Mouse (Mus musculus) hindbrain, embryonic 10.5 days (tissue): Measurements from ENCODE around the gene Csn1s1. TPM values are rescaled to one million over a fixed set of nuclear protein-coding genes. Genes with fewer than 3 reads are reported as not detected.

Experiments used
- DNase-seq: peaks from one replicate; pipeline ENCODE4 v3.0.0-alpha.2; 2017; ENCODE audit warnings: low spot score
- H3K27ac ChIP-seq: fragments of 300-500 bp; sonication (generic); 2 replicates; pipeline ENCODE4 v1.5.1; 2016; ENCODE audit warnings: mild to moderate bottlenecking, moderate library complexity
- H3K27me3 ChIP-seq: fragments of 300-500 bp; sonication (generic); 2 replicates; pipeline ENCODE4 v1.6.1; 2016; ENCODE audit warnings: mild to moderate bottlenecking; ENCODE audit not compliant: poor library complexity, insufficient read depth, severe bottlenecking
- H3K36me3 ChIP-seq: fragments of 300-500 bp; sonication (generic); 2 replicates; pipeline ENCODE4 v1.6.1; 2016; ENCODE audit warnings: mild to moderate bottlenecking, moderate library complexity
- H3K4me1 ChIP-seq: fragments of 300-500 bp; sonication (generic); replicated peaks from 2 replicates; pipeline ENCODE4 v1.6.1; 2016; ENCODE audit warnings: mild to moderate bottlenecking
- H3K4me3 ChIP-seq: fragments of 300-500 bp; sonication (generic); 2 replicates; pipeline ENCODE4 v1.5.1; 2016; ENCODE audit warnings: mild to moderate bottlenecking, moderate library complexity
- H3K9me3 ChIP-seq: fragments of 300-500 bp; sonication (generic); 2 replicates; pipeline ENCODE4 v1.6.1; 2016; ENCODE audit warnings: mild to moderate bottlenecking, moderate library complexity
- WGBS: fragments of 180-500 bp; shearing (Covaris S2); methylation state at CpG from one replicate; pipeline ENCODE4 v1.1.7; 2016; 5-methylcytosine and 5-hydroxymethylcytosine counted together
- polyA plus RNA-seq: library from polyadenylated mRNA; unstranded; fragments of >200 nt; fragmentation: Nextera tagmentation; extraction: Ambion mirVana; gene quantifications from 2 replicates; pipeline ENCODE4 v1.2.1, GENCODE M21; 2016

The Csn1s1 gene
- polyA plus RNA-seq: not detected in 2 replicates

- Histone ChIP-seq H3K4me3 (no peak within 1 kb of the TSS), H3K27me3 (no peaks in the 10 kb centered on the region), H3K36me3 (no peaks in the 10 kb centered on the region), H3K27ac (no peak within 1 kb of the TSS), H3K9me3 (no peaks in the 10 kb centered on the region), H3K4me1 (no peaks in the 10 kb centered on the region)
- DNase-seq: no peak
Observed at GRCm38 (mm10) chr5:87665908-87666307, at the start of gene Csn1s1. TSS of gene Csn1s1 (plus strand) at chr5:87666208.

GRCm38 (mm10) chr5:87622681-87623080 lies 43.3 kb upstream of the Csn1s1 start:
- no peaks in the 10 kb centered on the region for H3K27me3 ChIP-seq
- no peaks in the 10 kb centered on the region for H3K36me3 ChIP-seq
- no peak overlapping the region for H3K4me3 ChIP-seq
- H3K27ac ChIP-seq: no peak overlapping the region
- H3K4me1 ChIP-seq: no peaks in the 10 kb centered on the region
- H3K9me3 ChIP-seq: no peaks in the 10 kb centered on the region
- no peak for DNase-seq

GRCm38 (mm10) chr5:87642787-87643186 lies 23.2 kb upstream of the Csn1s1 start:
- DNase-seq: no peak
- H3K27me3 ChIP-seq: no peaks in the 10 kb centered on the region
- no peaks in the 10 kb centered on the region for H3K4me1 ChIP-seq
- H3K4me3 ChIP-seq: no peak overlapping the region
- H3K27ac ChIP-seq: no peak overlapping the region
- no peaks in the 10 kb centered on the region for H3K9me3 ChIP-seq
- H3K36me3 ChIP-seq: no peaks in the 10 kb centered on the region

GRCm38 (mm10) chr5:87699530-87699929 lies 33.5 kb downstream of the Csn1s1 start, which contains the start of gene Csn2:
TSS of gene Csn2 (minus strand) at chr5:87699630.
- Histone ChIP-seq H3K4me1 (no peaks in the 10 kb centered on the region), H3K27me3 (no peaks in the 10 kb centered on the region)
- 93% methylated on average over 3 of the region's 3 CpGs for WGBS

GRCm38 (mm10) chr5:87705891-87706290 lies 39.9 kb downstream of the Csn1s1 start:
- Histone ChIP-seq H3K4me3 (no peak overlapping the region), H3K9me3 (no peaks in the 10 kb centered on the region), H3K4me1 (no peaks in the 10 kb centered on the region), H3K27me3 (no peaks in the 10 kb centered on the region), H3K27ac (no peak overlapping the region), H3K36me3 (no peaks in the 10 kb centered on the region)
- 82% methylated on average over 1 of the region's 1 CpGs for WGBS
- no peak for DNase-seq

More at GRCm38 (mm10) chr5:87699530-87699929, 33.5 kb downstream of the Csn1s1 start, which contains the start of gene Csn2:
- Histone ChIP-seq H3K9me3 (no peaks in the 10 kb centered on the region), H3K4me3 (no peak within 1 kb of the TSS), H3K36me3 (no peaks in the 10 kb centered on the region), H3K27ac (no peak within 1 kb of the TSS)
- DNase-seq: no peak

Other genes starting within 250 kb of the Csn1s1 start
- not detected in 2 replicates for gene Ugt2b38, start 242.0 kb upstream of the Csn1s1 start, polyA plus RNA-seq
- gene Ugt2a2, start 183.9 kb upstream of the Csn1s1 start, polyA plus RNA-seq: not detected in 2 replicates
- not detected in 2 replicates for gene Gm43638, start 179.4 kb upstream of the Csn1s1 start, polyA plus RNA-seq
- gene Ugt2a1, start 175.3 kb upstream of the Csn1s1 start, polyA plus RNA-seq: not detected in 2 replicates
- not detected in 2 replicates for gene Sult1b1, start 128.0 kb upstream of the Csn1s1 start, polyA plus RNA-seq
- gene Sult1d1, start 97.2 kb upstream of the Csn1s1 start, polyA plus RNA-seq: not detected in 2 replicates
- not detected in 2 replicates for gene Sult1e1, start 74.6 kb upstream of the Csn1s1 start, polyA plus RNA-seq
- gene Csn2, start 33.4 kb downstream of the Csn1s1 start, polyA plus RNA-seq: not detected in 2 replicates
- gene Csn1s2a, start 108.4 kb downstream of the Csn1s1 start, polyA plus RNA-seq: not detected in 2 replicates
- gene Csn1s2b, start 141.9 kb downstream of the Csn1s1 start, polyA plus RNA-seq: not detected in 2 replicates
- not detected in 2 replicates for gene Prr27, start 159.5 kb downstream of the Csn1s1 start, polyA plus RNA-seq
- gene Odam, start 218.8 kb downstream of the Csn1s1 start, polyA plus RNA-seq: not detected in 2 replicates